29 mouse cellular contexts compared by ENCODE assay signal in genomic region chr5:93103603-93104002, GRCm38 (mm10). TPM values are rescaled to one million over a fixed set of nuclear protein-coding genes. Genes with fewer than 3 reads are reported as not detected.
DNase-seq lines count a peak whose midpoint lies in the region; ATAC-seq and TF ChIP-seq lines count a peak whose summit lies in the region.
"Had no signal": no experiment of that assay in that cellular context is flagged by ENCODE, and none has a peak within 500 bp of the region (broad histone marks: within the 10 kb centered on the region; RNA-seq: fewer than 3 reads in every experiment).

No protein-coding gene starts in this region.

- peaks cover 53% of the 10 kb centered on the region for H3K4me1 ChIP-seq in kidney, embryonic 15.5 days
- H3K4me1 ChIP-seq in forebrain, postnatal 0 days (ENCODE audit: insufficient read depth) = no peaks in the 10 kb centered on the region
- no peaks in the 10 kb centered on the region for H3K4me1 ChIP-seq in thymus, adult 2 months (replicated peaks; ENCODE audit: control insufficient read depth, insufficient read depth, low read length)

- no peak overlapping the region for H3K9ac ChIP-seq in kidney, embryonic 15.5 days
- H3K9ac ChIP-seq in forebrain, postnatal 0 days = no peak overlapping the region
- H3K9ac ChIP-seq: embryonic facial prominence, embryonic 13.5 days; forebrain, embryonic 13.5 days; limb, embryonic 12.5 days; lung, embryonic 15.5 days; neural tube, embryonic 13.5 days had no signal

- 71% methylated on average over 8 of the region's 8 CpGs for WGBS in kidney, embryonic 15.5 days
- 88% methylated on average over 8 of the region's 8 CpGs for WGBS in forebrain, postnatal 0 days
- WGBS in thymus, adult 2 months = 95% methylated on average over 8 of the region's 8 CpGs

- no peak for TF ChIP-seq POLR2A in thymus, adult 2 months (IDR thresholded peaks at IDR 0.05; ENCODE audit: control insufficient read depth, extremely low read depth, insufficient read depth, low read length, poor library complexity)

- no peak overlapping the region for H3K4me2 ChIP-seq in kidney, embryonic 15.5 days
- no peak overlapping the region for H3K4me2 ChIP-seq in forebrain, postnatal 0 days (ENCODE audit: low read depth)
- H3K4me2 ChIP-seq: embryonic facial prominence, embryonic 13.5 days; forebrain, embryonic 13.5 days; limb, embryonic 12.5 days; lung, embryonic 15.5 days; neural tube, embryonic 13.5 days had no signal

- peaks cover 88% of the 10 kb centered on the region for H3K79me2 ChIP-seq in C2C12 (ENCODE audit: control insufficient read depth, insufficient read depth)

- CTCF ChIA-PET in Patski (lab: Charles Lee) = interaction anchor here (0.7 to 1.4 kb wide), 4 partner anchors 17 to 75 kb away, joined by 3 to 4 read pairs (median 3); no protein-coding TSS in a partner anchor

- no peaks in the 10 kb centered on the region for H3K27me3 ChIP-seq in kidney, embryonic 15.5 days
- H3K27me3 ChIP-seq in C2C12 (ENCODE audit: control insufficient read depth, insufficient read depth, insufficient read length) = no peaks in the 10 kb centered on the region
- no peaks in the 10 kb centered on the region for H3K27me3 ChIP-seq in Patski
- no peaks in the 10 kb centered on the region for H3K27me3 ChIP-seq in forebrain, postnatal 0 days (ENCODE audit: insufficient read depth, low read length)
- no peaks in the 10 kb centered on the region for H3K27me3 ChIP-seq in thymus, adult 2 months (ENCODE audit: control insufficient read depth, insufficient read depth, low read length)
- H3K27me3 ChIP-seq: embryonic facial prominence, embryonic 13.5 days; forebrain, embryonic 13.5 days; limb, embryonic 12.5 days; lung, embryonic 15.5 days; neural tube, embryonic 13.5 days had no signal

- in situ Hi-C loops in Patski (cut with MboI; ENCODE audit: low pct_unique_long_range_greater_than_20kb) = no loop called here

- POLR2A ChIA-PET in Patski (lab: Charles Lee) = no interaction called here

- H3K27ac ChIP-seq in kidney, embryonic 15.5 days = peak overlapping the region; percentile 54; the same call in 1 of the 2 replicates
- no peak overlapping the region for H3K27ac ChIP-seq in forebrain, postnatal 0 days (ENCODE audit: low read depth, low read length)
- H3K27ac ChIP-seq in thymus, adult 2 months (ENCODE audit: control insufficient read depth, insufficient read depth, low read length) = no peak overlapping the region
- H3K27ac ChIP-seq: embryonic facial prominence, embryonic 13.5 days; forebrain, embryonic 13.5 days; layer of hippocampus, adult 2 months; left cerebral cortex, adult 2 months; limb, embryonic 12.5 days; lung, embryonic 15.5 days; midbrain, embryonic 10.5 days; neural tube, embryonic 13.5 days had no signal

- no peak overlapping the region for H3K4me3 ChIP-seq in kidney, embryonic 15.5 days (replicated peaks)
- no peak overlapping the region for H3K4me3 ChIP-seq in C2C12 (ENCODE audit: insufficient read depth, poor library complexity, severe bottlenecking)
- no peak overlapping the region for H3K4me3 ChIP-seq in forebrain, postnatal 0 days (ENCODE audit: low read depth, low read length)
- no peak overlapping the region for H3K4me3 ChIP-seq in thymus, adult 2 months (ENCODE audit: control insufficient read depth, insufficient read depth, low read length)
- H3K4me3 ChIP-seq: embryonic facial prominence, embryonic 13.5 days; forebrain, embryonic 13.5 days; layer of hippocampus, adult 2 months; left cerebral cortex, adult 2 months; limb, embryonic 12.5 days; lung, embryonic 15.5 days; midbrain, embryonic 10.5 days; neural tube, embryonic 13.5 days had no signal

- no peak for ATAC-seq in kidney, embryonic 15.5 days (replicated peaks; ENCODE audit: low FRiP score)
- peak; percentile 92 for ATAC-seq in Patski
- ATAC-seq in forebrain, postnatal 0 days = no peak
- ATAC-seq: activated CD4-positive, CD25-positive, alpha-beta regulatory T cell, adult 4 months; forebrain, embryonic 13.5 days; hindbrain, embryonic 16.5 days had no signal

- peaks cover 72% of the 10 kb centered on the region for H3K79me3 ChIP-seq in C2C12 (ENCODE audit: low read depth)

- no peak overlapping the region for H3ac ChIP-seq in C2C12 (ENCODE audit: control insufficient read depth, insufficient read length, low read depth)

- H3K36me3 ChIP-seq in kidney, embryonic 15.5 days = 0 out of 2 replicates have a peak, but pooled peaks cover 5% of the 10 kb centered on the region
- peaks cover 36% of the 10 kb centered on the region for H3K36me3 ChIP-seq in C2C12 (ENCODE audit: control insufficient read depth, insufficient read depth)
- no peaks in the 10 kb centered on the region for H3K36me3 ChIP-seq in forebrain, postnatal 0 days (ENCODE audit: insufficient read depth)
- no peaks in the 10 kb centered on the region for H3K36me3 ChIP-seq in thymus, adult 2 months (ENCODE audit: control insufficient read depth, insufficient read depth, low read length)
- H3K36me3 ChIP-seq: lung, embryonic 15.5 days; neural tube, embryonic 13.5 days had no signal

- TF ChIP-seq CTCF in C2C12 (IDR thresholded peaks at IDR 0.05; ENCODE audit: control insufficient read depth, insufficient read depth, insufficient read length) (no peak), Patski (IDR thresholded peaks at IDR 0.05) (no peak)
- no peak for TF ChIP-seq CTCF in forebrain, postnatal 0 days (IDR thresholded peaks at IDR 0.05; ENCODE audit: low read depth)
- TF ChIP-seq CTCF in thymus, adult 2 months (IDR thresholded peaks at IDR 0.05; ENCODE audit: borderline replicate concordance, control insufficient read depth, extremely low read depth, insufficient read depth, low read length, poor library complexity) = no peak

- DNase-seq in kidney, adult 8-10 months = no peak
- DNase-seq in Patski (ENCODE audit: low read depth, low spot score) = peak; percentile 93
- no peak for DNase-seq in forebrain, postnatal 0 days
- no peak for DNase-seq in thymus, adult 2 months
- DNase-seq: adrenal gland, adult 2 months; cerebellum, adult 8-10 months; cerebellum, postnatal 36 days; embryo, embryonic 11 days; gastrocnemius, postnatal 36 days; kidney, adult 18-20 months; kidney, postnatal 25 days; right cerebral cortex, postnatal 4 days had no signal

- H3K9me3 ChIP-seq in kidney, embryonic 15.5 days (replicated peaks) = no peaks in the 10 kb centered on the region
- H3K9me3 ChIP-seq in forebrain, postnatal 0 days (ENCODE audit: low read length) = no peaks in the 10 kb centered on the region
- H3K9me3 ChIP-seq: embryonic facial prominence, embryonic 13.5 days; forebrain, embryonic 13.5 days; limb, embryonic 12.5 days; lung, embryonic 15.5 days; neural tube, embryonic 13.5 days had no signal

TF ChIP-seq in C2C12, 6 proteins besides CTCF, POLR2A, EP300 and RAD21:
- TF ChIP-seq CEBPB (IDR thresholded peaks at IDR 0.05; ENCODE audit: low read depth) = peak; percentile 71
- no peak for TF ChIP-seq MYOG (IDR thresholded peaks at IDR 0.05; ENCODE audit: control insufficient read depth, extremely low read depth, insufficient read length)
- TF ChIP-seq MYOD1 (IDR thresholded peaks at IDR 0.05; ENCODE audit: control insufficient read depth, insufficient read length, low read depth) = no peak
- no peak for TF ChIP-seq FOSL1 (IDR thresholded peaks at IDR 0.05; ENCODE audit: insufficient read depth, low read length, poor library complexity, severe bottlenecking)
- peak; percentile 57 for TF ChIP-seq MAX (IDR thresholded peaks at IDR 0.05)
- TF ChIP-seq USF1 (IDR thresholded peaks at IDR 0.05; ENCODE audit: low read depth) = no peak

RNA-seq across cellular contexts. Expression of gene Sept11, which starts 10.4 kb away (rescaled TPM):
- polyA plus RNA-seq in kidney, embryonic 15.5 days (2015; fragmentation: Nextera tagmentation; extraction: Ambion mirVana) = 221 and 222 TPM in 2 replicates
- polyA plus RNA-seq in C2C12 (2012; fragmentation: generic; extraction: Trizol) = 102 TPM
- 335 TPM for polyA plus RNA-seq in Patski (2021)
- 87.2 and 104 TPM in 2 replicates for total RNA-seq in forebrain, postnatal 0 days (2014; rRNA removed)
- 85.9 and 104 TPM in 2 replicates for polyA plus RNA-seq in forebrain, postnatal 0 days (2015; fragmentation: Nextera tagmentation; extraction: Ambion mirVana)
- polyA plus RNA-seq in thymus, adult 2 months (2012; rRNA removed) = 39.0 and 48.9 TPM in 2 replicates

RNA-seq across cellular contexts. Expression of gene Sowahb, which starts 58.8 kb away (rescaled TPM):
- 1.4 and 1.5 TPM in 2 replicates for polyA plus RNA-seq in kidney, embryonic 15.5 days (2015; fragmentation: Nextera tagmentation; extraction: Ambion mirVana)
- 0.01 TPM for polyA plus RNA-seq in C2C12 (2012; fragmentation: generic; extraction: Trizol)
- 0.18 TPM for polyA plus RNA-seq in Patski (2021)
- total RNA-seq in forebrain, postnatal 0 days (2014; rRNA removed) = 0.10 and 0.46 TPM in 2 replicates
- 0.10 and 0.12 TPM in 2 replicates for polyA plus RNA-seq in forebrain, postnatal 0 days (2015; fragmentation: Nextera tagmentation; extraction: Ambion mirVana)
- 0.65 and 0.82 TPM in 2 replicates for polyA plus RNA-seq in thymus, adult 2 months (2012; rRNA removed)
- total RNA-seq: gastrocnemius, postnatal 36 days; heart, postnatal 25 days; megakaryocyte progenitor cell, adult 5-6 weeks; MEL had no signal
- polyA plus RNA-seq: activated CD4-positive, CD25-positive, alpha-beta regulatory T cell, adult 4 months; adrenal gland, adult 2 months; forebrain, embryonic 13.5 days; hindbrain, embryonic 16.5 days; midbrain, postnatal 0 days; neural tube, embryonic 13.5 days; spleen, adult 2 months had no signal
